Mouse (Mus musculus): ENCODE measurements around the gene Thada.

DNA sequence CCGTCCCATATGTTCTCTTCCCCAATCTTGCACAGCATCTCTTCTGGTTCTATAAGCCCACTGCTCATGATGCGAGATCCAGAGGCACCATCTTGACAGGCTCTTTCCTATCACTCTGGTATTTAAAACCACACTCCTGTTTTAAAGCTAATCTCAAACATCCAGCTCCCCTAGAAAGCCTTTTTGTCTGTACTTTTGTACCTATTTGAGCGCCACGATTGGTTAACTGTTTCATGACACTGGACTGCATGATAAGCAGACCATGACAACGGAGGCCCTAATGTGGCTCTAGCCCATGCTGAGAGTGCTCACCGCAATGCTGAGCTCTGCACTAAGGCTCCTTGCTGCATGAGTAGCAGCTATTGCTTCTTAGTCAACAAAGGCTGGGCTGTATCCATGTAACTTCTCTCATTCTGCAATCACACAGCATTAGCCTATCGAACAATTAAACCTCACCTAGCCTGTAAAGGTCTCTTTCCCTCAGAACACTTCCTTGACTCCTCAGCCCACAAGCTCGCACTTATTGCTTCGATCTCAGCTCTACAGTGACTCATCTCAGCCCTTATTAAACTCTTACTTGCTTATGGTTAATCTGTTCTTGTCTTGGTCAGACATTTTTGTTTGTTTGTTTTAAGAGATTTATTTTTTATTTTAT lies 203.6 kb downstream of the Thada start:
- no peak for TF ChIP-seq CTCF (IDR thresholded peaks at IDR 0.05; ENCODE audit: low read depth)
- no peak for TF ChIP-seq EP300 (optimal IDR thresholded peaks at IDR 0.05)

Data from stomach, postnatal 0 days (tissue).